Mouse (Mus musculus): ENCODE data around the gene Sdccag8.
"Not testable (repeated sequence)": the region's sequence is repeated elsewhere in the genome, so short reads cannot be mapped to it uniquely, and the experiment has no call there.

The Sdccag8 gene

DNA sequence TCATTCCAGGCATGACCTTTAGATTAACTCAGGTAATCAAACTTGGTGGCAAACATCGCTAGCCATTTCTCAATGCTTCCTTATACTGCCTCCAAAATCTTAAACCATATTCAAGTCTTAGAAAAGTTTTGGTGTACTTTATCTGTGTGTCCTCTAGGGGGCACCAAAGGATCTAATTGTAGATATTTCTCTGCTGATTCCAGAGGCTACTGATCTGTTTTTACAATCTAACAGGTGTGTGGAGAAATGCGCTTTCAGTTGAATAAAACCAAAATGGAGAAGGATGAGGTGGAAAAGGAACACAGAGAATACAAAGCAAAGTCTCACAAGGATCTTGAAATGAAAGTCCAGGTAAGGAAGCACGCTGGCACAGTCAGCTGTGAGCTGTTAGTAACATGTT is 63.3 kb downstream of the Sdccag8 start:
- peak; percentile 37 for DNase-seq (ENCODE audit: low read depth)

DNA sequence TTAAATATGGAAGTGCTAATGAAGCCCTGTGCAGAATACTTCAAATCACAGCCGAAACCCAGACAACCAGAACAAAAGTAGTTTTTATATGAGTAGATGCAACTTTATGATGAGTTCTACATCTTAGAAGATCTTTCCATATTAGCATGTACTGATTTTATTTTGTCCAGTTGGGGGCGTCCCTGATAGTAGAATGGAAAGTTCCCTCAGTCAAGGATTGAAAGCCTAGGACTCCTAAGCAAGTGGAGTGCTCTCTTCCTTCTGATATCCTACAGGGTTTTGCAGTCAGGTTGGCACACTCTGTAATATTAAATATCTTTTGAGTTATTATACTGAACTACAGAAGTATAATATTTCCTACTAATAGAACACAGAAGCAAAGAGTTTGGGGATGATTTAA is 64.5 kb downstream of the Sdccag8 start:
- DNase-seq (ENCODE audit: low read depth): peak; percentile 9

DNA sequence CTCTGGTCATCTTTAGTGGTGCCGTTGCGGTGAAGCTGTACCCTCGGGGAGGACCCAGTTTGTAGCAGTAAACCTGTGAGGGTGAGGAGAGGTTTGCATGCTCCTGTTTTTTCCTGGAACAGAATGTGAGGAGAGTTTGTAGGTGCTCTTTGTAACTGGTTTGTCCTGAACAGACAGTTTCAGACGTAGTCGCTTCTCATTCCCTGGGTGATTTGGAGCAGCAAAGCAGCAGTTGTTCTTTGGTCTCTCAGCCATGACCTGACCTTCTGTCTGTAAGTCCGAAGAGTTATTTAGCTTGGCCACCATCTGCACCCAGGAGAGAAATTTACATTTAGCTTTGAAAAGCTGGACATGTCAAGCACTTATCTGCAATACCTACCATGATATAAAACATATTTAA is 65.2 kb downstream of the Sdccag8 start:
- no peak for DNase-seq (ENCODE audit: low read depth)

DNA sequence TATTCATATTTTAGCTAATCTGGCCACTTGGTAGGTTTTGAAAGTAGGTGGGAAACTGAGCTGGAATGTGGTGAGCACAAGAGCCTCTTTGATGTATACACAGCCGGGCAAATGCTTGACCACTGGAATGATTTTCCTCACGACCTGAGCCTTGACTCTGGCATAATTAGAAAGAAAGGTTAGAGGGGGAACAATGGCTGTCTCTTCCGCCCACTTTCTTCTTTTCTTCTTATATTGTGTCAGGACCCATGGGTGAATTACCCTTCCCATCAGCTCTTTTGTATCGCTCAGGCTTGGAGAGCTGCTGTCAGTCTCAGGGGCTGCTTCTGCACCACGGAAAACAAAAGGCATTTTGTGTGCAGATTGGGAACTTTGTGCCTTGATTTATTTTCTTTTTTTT is 65.6 kb downstream of the Sdccag8 start:
- no peak for DNase-seq (ENCODE audit: low read depth)

DNA sequence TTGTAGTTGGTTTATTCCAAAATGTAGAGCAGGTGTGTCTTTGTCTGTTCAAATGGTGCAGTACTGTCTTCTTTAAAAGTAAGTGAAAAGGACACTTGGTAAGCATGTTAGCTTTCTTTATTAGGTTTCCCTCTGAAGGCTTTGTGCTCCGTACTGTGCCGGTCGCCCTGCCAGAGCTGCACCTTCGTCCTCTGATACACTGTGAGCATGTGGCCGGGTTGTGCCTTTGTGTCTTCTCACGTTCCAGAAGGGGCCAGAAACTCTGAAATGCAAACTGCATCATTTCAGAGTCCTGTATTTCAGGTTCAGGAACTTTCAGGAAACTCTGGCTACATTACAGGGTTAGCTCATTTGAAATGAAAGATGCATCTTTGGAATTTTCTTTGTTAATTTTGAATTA is 66.5 kb downstream of the Sdccag8 start:
- no peak for DNase-seq (ENCODE audit: low read depth)

DNA sequence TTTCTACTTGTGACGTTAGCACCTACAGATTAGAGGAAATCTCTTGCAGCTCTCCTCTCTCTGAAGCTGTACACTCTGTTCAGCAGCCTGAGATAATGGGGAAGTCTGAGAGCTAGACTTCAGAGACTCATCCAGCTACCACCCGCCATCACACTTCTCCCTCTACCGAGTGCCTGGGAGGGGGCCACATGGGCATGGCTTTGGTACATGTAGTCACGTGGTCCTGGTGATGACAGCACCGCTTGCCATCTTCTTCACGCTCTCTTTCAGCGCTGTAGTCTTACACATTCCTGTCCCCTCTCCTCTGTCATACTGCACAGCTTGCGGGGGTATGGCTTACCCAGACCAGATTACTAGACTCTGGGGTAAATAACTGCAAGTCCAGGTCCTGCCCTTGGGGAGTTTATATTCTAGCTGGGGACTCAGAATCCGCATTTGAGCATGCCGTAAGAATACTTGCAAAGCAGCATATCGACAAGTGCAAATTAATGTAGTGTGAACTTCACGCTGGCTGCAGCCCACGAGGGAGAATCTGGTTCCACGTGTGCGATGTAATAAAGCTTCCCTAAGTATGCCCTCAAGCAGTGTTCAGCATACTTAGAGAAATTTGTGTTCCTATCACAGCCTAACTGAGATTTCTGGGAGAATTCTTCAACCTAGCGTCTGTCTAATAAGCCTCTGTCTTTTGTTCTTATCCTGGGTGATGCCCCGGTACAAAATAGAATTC is 70.9 kb downstream of the Sdccag8 start:
- DNase-seq (ENCODE audit: low read depth): no peak

DNA sequence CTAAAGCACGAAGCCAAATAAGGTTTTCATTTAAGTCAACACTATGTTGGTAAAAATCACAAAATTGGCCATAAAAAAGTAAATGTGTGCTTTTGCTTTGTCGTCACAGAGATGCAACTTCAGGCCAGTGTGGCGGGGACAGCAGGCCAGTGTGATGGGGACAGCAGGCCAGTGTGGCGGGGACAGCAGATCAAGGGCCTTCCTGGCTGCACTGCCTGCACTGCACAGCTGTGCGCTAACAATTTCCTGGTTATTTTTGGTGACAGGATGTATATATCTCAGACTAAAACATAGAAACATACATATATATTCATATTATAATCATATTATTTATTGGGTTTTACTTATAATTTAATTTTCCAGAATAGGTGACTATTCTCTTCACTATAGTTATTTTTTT is 71.5 kb downstream of the Sdccag8 start:
- no peak for DNase-seq (ENCODE audit: low read depth)

DNA sequence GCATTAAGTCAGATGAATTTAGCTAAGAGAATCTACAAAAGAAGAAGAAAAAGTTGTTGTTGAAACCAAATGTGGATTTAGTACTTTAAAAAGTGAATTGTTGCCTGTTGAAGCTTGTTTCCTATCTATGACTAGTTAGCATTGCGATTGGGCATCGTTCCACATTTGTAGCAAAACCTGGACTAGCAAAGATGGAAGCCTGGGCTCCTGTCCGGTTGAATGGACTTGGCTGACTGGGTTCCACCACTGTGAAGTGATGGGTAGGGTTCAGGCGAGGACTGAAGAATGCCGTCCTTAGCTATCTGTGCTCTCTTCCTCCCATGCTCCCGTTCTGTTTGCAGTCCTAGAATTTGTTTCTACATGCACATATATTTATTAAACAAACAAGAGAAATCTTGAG is 89.3 kb downstream of the Sdccag8 start:
- no peak for DNase-seq (ENCODE audit: low read depth)

DNA sequence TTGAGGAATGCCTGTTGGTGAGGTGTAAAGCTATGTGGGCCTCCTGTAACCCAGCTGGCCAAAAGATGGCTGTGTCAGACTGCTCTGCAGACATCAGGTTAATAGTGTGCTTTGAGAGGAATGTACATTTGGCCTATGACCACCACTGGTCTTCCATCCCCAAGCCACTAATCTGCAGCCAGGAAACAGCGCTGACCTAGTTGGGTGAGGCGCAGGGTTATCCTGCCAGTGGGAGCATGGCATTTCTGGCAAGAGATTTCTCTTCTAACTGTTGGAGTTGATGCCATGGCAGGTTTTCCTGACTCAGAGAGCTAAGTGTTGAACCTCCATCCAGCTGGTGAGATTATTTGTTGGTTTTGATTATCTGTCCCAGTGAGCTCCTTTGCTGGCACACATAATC is 101.5 kb downstream of the Sdccag8 start:
- DNase-seq (ENCODE audit: low read depth): no peak

DNA sequence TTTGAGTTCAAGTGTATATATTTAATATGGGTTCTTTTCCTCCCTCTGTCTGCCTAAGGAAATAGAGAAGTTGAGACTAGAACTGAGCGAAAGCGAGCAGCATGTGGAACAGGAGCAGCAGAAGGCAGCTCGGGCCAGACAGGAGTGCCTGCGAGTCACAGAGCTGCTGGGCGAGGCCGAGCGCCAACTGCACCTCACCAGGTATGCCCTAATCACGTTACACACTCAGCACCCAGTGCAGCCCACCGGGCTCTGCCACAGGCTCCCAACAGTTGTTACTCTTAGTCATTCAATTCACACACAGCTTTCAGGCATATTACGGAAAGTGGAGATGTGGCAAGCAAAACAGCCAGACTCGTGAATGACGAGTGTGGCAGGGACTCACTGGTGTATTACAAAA is 105.0 kb downstream of the Sdccag8 start:
- DNase-seq (ENCODE audit: low read depth): no peak

DNA sequence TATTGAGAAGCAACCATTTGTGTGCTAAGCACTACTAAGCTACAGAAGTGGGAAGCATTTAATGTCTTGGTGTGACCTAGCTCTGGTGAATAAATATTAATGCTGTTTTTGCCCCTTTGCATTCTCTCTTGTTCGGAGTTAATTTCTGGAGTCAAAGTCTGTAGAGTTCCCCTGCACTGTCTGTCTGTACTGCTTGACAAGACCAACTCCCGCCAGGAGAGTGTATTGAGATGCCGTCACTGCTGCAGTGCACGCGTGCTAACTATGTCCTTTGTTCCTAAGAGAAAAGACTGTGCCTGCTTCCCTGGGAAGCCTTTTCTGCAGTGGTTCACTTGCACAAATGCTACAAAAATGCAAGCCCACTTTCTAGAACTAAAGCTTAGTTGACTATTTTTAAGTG is 108.4 kb downstream of the Sdccag8 start:
- no peak for DNase-seq (ENCODE audit: low read depth)

DNA sequence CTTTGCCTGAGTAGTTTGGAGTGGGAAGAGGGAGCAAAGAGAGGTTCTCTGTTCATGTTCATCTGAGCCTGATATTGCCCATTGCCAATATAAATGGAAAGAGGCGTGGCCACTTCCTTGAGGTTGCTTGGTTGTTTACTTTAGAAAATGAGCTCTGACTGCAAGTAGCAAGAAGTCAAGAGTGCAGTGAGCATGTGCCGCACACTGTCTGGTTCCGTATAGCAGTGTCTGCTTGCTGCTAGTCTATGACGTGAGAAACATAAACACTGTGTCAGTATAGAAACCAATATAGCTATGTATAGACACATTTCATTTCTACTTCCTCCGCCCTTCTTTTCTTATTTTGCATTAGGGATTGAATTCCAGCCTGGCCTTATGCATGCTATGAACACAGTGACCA is 111.5 kb downstream of the Sdccag8 start:
- DNase-seq (ENCODE audit: low read depth): no peak

DNA sequence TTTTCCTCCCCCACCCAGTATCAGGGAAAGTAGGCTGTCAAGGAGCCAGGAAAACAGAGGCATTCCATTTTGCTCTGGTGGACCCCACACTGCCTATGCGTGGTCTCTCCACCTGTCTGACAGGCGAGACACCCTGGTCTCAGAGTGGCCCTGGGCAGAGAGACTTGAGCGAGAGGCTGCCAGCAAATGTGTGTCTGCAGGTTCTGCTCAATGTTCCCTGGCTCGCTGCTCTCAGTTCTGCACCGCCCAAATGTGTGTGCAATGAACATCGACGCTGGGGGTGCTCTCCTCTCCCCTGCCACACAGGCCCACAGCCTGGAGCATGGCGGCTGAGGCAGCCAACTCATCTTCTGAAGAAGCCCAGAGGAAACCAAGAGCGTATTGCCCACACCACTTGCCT is 112.9 kb downstream of the Sdccag8 start:
- no peak for DNase-seq (ENCODE audit: low read depth)

DNA sequence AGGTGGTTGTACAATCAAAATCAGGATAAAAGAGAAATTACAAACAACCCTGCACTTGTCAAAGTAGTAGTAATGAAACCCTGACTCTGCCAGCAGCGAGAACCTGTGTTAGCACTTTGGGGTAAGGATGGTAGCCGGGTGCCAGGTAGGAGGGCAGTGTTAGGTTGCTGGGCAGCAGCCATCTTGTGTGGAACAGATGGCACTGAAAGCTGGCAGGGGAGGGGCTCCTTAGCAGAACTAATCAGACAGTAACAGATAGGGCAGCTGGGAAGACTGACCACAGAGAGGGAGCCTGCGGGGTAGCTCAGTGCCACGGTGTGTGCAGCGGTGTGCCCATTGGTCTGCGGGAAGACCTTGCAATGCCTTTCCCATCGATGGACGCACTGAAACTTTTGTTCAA is 115.2 kb downstream of the Sdccag8 start:
- no peak for DNase-seq (ENCODE audit: low read depth)

DNA sequence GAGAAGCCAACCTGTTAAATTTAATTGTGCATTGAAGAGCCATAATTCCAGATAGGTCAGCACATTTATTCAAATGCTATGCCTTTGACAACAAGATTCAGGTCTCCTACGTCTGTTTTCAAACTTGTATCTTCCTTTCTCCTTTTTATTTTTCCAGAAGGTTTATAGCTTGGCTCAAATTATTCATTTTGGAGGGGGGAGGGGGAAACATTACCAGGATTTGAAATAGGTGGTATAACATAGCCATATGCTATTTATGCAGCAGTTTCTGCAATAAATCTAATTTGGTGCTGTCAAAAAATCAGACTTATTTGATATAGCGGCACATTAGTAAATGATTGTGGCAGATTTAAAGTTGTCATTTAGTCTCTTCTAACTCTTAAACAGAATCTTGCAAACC is 116.1 kb downstream of the Sdccag8 start:
- no peak for DNase-seq (ENCODE audit: low read depth)

DNA sequence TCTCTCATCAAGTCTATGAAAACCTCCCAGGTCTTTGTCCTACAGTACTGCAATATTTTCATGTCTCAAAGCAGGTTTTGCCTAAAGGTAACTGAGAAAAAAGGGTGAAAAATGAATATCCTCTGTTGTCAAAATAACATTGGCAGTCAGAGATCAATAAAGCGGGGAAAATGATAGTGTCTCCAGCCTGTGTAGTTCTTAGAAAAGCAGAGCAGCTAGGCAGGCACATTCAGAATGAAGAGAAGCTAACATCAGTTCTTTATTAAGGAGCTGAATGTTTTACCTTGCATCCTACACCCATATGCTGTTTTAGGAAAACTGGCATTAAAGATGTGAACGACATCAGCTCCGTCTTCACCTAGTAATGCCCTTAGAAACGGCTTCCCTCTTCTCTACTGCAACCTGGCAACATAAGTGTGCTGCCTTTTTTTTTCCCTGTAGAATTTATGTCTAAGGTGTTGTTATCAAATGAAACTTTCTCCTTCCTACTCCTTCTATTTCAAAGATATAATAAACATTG is 116.6 kb downstream of the Sdccag8 start:
- no peak for DNase-seq (ENCODE audit: low read depth)

DNA sequence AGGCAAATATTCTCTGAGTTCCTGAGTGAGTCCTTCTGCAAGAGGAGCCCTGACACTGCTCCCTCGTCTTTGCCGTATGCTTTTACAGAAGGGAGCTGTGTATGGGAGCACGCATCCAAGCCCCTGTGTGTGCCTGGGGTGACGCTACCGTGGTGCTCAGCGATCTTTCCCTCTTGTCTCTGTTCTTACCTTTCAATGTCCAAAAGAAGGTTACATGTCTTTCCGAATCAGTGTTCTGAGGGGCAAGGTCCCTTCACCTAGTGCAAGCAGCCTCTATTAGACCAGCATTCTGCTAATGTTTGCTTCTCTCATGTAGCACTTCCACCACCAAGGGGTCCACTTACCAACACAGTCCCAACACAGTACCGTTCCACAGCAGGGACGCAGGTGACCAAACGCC is 117.1 kb downstream of the Sdccag8 start:
- DNase-seq (ENCODE audit: low read depth): no peak

DNA sequence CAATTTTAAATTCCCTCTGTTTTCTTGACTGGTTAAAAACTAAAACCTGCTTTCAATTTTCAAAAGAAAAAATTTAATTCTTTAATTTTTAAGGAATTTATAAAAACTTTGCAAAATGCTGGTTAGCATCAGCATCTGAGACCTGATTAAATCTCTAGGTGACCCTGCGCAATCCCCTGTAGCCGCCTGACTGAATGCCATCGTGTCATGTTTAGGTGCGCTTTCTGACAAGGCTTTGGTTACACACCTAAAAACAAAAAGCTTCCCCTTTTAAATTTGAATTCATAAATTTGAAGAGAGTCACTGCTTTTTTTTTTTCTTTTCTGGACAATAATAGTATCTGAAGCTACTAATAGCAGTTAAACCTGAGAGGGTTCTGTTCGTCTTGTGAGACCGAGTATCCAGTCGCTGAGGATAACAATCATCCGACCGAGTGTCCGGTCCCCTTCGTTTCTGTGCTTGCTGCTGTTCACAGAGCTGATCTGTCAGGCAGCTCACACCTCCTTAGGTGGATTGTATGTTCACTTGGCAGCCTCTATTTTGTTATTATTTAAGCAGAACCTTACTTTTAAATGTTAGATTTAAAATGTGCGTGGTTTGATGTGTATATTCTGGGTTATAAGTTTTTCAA is 118.0 kb downstream of the Sdccag8 start:
- DNase-seq (ENCODE audit: low read depth): no peak

DNA sequence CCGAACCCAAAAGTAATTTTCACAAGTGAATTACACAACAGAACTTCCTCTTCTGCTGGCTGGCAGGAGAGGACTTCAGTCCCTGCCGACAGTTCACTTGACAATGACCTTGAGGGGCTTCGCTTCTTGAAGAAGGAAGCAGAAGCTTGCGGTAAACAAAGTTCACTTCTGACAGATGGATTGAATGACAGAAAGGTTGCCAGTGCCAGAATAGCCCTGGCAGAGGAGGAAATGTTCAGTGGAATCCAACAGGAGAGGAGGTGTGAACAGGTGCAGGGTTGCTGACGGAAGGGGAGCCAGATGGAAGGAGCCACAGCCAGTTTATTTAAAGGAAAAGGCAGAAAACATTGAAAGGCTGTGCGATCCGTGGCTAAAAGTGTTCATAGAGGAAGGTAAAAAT is 118.9 kb downstream of the Sdccag8 start:
- peak; percentile 35 for DNase-seq (ENCODE audit: low read depth)

DNA sequence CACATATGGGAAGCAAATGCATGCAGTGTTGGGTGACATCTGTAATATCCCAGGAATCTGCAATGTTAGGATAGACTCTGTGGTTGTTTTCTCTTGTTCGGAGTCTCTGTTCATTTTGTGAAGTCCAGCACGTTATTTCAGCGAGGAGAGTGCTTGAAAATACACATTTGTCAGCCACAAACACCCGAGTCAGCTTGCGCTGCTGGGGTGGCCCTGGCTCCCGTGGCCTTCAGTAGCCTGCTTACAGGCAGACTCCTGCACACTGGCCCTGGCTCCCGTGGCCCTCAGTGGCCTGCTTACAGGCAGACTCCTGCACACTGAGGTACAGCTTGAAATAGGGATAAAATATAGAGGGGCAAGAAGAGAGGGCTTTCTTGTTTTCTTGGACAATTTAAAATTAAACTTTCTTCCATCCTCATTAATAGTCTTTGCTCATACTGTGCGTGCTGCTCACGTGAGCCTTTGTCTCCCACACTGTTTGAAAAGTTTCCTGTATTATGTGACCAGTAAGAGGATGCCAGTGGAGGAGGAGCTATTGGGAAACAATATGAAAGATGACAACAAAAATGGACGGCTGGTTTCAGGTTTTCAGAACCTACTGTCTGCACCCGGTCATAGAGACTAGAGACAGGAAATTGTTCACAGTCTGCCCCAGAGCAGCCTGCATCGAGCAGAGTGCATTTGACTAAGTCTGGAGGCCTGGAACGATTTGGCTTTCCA is 119.7 kb downstream of the Sdccag8 start:
- DNase-seq (ENCODE audit: low read depth): no peak

DNA sequence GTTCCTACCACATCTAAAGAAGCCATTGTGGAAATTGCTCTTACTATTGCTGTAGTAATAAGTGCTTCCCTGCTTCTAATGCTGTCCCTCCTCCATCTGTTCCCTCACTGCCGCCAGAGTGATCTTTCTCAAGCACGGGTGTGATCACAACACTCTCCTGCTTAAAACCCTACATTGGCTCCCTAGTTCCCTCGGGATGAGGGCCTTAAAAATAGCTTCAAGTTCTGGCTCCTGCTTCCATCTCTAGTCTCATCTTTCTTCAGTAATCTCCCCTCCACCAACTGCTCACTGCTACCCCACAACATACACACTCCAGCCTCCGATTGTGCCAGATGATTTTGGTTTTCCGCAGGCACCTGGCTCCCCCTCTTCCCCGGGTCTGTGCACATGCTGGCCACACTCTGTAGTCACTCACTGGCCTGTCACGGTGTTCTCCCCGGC is 125.5 kb downstream of the Sdccag8 start:
- no peak for DNase-seq (ENCODE audit: low read depth)

DNA sequence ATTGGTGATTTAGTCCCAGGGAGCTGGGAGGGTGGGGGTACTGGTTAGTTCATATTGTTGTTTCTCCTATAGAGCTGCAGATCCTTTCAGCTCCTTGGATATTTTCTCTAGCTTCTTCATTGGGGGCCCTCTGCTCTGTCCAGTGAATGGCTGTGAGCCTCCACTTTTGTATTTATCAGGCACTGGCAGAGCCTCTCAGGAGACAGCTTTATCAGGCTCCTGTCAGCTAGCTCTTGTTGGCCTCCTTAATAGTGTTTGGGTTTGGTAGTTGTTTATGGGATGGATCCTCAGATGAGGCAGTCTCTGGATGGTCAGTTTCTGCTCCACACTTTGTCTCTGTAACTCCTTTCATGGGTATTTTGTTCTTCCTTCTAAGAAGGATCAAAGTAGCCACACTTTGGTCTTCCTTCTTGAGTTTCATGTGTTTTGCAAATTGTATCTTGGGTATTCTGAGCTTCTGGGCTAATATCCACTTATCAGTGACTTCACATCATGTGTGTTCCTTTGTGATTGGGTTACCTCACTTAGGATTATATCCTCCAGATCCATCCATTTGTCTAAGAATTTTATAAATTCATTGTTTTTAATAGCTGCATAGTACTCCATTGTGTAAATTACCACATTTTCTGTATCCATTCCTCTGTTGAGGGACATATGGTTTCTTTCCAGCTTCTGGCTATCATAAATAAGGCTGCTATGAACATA is 127.0 kb downstream of the Sdccag8 start:
- DNase-seq (ENCODE audit: low read depth): not testable (repeated sequence)

DNA sequence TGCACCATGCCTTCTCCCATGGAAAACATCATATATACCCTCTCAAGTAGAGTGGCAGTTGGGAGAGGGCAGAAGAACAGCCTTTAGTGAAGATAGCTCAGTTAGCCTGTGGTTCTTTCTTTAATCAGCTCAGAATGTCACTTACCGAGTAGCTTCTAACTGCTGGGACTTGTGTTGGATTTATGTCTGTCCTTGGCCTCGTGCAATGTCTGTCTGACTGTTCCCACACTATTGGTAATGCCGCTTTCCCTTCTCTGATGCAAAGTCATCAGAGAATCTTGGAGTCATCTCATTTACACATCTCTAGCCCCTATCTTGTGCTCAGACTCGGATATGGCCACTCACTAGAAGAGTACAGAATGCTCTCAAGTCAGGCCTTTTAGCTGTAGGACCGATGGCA is 128.7 kb downstream of the Sdccag8 start:
- no peak for DNase-seq (ENCODE audit: low read depth)

Measured in c-Kit-positive CD71-negative TER-119-negative erythroid progenitor cells, embryonic 14.5 days (primary cell).